Comparison of ENCODE assay signal across 16 mouse cellular contexts in genomic region chr5:27317832-27318231, GRCm38 (mm10).
A peak's percentile ranks its signal among the peaks of the same experiment; 100 is the strongest.
DNase-seq lines count a peak whose midpoint lies in the region.
"Had no signal": no experiment of that assay in that cellular context is flagged by ENCODE, and none has a peak within 500 bp of the region (broad histone marks: within the 10 kb centered on the region; RNA-seq: fewer than 3 reads in every experiment).

No protein-coding gene starts in this region.

- intact Hi-C loops in heart, postnatal 36 days (cut with DNase I), result no loop called here

- peak; percentile 69 for DNase-seq in heart, adult 11 months
- DNase-seq in heart, postnatal 36 days, result no peak
- peak; percentile 39 to 43 for DNase-seq in cerebellum, adult 18-20 months
- DNase-seq in cerebellum, adult 8-10 months, result peak; percentile 34
- peak; percentile 30 for DNase-seq in skeletal muscle tissue, adult 2 months (ENCODE audit: low read depth, low spot score)
- DNase-seq in kidney, postnatal 25 days, result no peak
- DNase-seq: adrenal gland, adult 2 months; B cell, adult 2 months; forebrain, postnatal 0 days; gastrocnemius, postnatal 14 days; kidney, adult 9 months; kidney, postnatal 10 days; liver, postnatal 0 days; right cerebral cortex, postnatal 4 days; thymus, adult 2 months; thymus, postnatal 36 days had no signal

Comparison
In these comparisons a context has a peak if more than half of its experiments do, and no peak if none do; other contexts are left out.
1. DNase-seq: peak in heart, adult 11 months (single experiment), cerebellum, adult 18-20 months (2 of 2), cerebellum, adult 8-10 months (single experiment) and skeletal muscle tissue, adult 2 months (single experiment); none in heart, postnatal 36 days (0 of 2) and kidney, postnatal 25 days (0 of 2).